Mouse (Mus musculus): Measurements from ENCODE around the gene Cttnbp2nl. TPM values are rescaled to one million over a fixed set of nuclear protein-coding genes. Genes with fewer than 3 reads are reported as not detected.

Cttnbp2nl gene
- 51.0 and 55.7 TPM in 2 replicates for polyA plus RNA-seq (2014; fragmentation: Nextera tagmentation; extraction: Ambion mirVana)

- peak within 1 kb of the TSS; percentile 77 for H3K9ac ChIP-seq (ENCODE audit: low read length)
- DNase-seq (ENCODE audit: low spot score), result peak; percentile 97
- no peaks in the 10 kb centered on the region for H3K9me3 ChIP-seq (ENCODE audit: control insufficient read depth, low read length)
- H3K27ac ChIP-seq (ENCODE audit: low read depth, low read length), result peak within 1 kb of the TSS; percentile 75
- no peaks in the 10 kb centered on the region for H3K27me3 ChIP-seq (ENCODE audit: control insufficient read depth, insufficient read depth, low read length)
- H3K4me2 ChIP-seq (ENCODE audit: low read depth), result peak within 1 kb of the TSS; percentile 70
- no peaks in the 10 kb centered on the region for H3K36me3 ChIP-seq (ENCODE audit: control insufficient read depth, insufficient read depth, low read length)
- peaks cover 11% of the 10 kb centered on the region for H3K4me1 ChIP-seq (ENCODE audit: control insufficient read depth, insufficient read depth, low read length)
- 3% methylated on average over 31 of the region's 31 CpGs for WGBS
- peak; percentile 100 for ATAC-seq (ENCODE audit: insufficient read depth, low FRiP score, low TSS enrichment)
- H3K4me3 ChIP-seq (ENCODE audit: low read depth, low read length), result peak within 1 kb of the TSS; percentile 79
Measured at GRCm38 (mm10) chr3:105052937-105053697, at the start of gene Cttnbp2nl. Gene Cttnbp2nl (minus strand): TSS chr3:105053146.

GRCm38 (mm10) chr3:105100270-105100589 is 47.3 kb upstream of the Cttnbp2nl start:
- Histone ChIP-seq H3K36me3 (ENCODE audit: control insufficient read depth, insufficient read depth, low read length) (no peaks in the 10 kb centered on the region), H3K4me1 (ENCODE audit: control insufficient read depth, insufficient read depth, low read length) (no peaks in the 10 kb centered on the region), H3K27me3 (ENCODE audit: control insufficient read depth, insufficient read depth, low read length) (no peaks in the 10 kb centered on the region), H3K4me2 (ENCODE audit: low read depth) (no peak overlapping the region), H3K27ac (ENCODE audit: low read depth, low read length) (no peak overlapping the region), H3K9me3 (ENCODE audit: control insufficient read depth, low read length) (no peaks in the 10 kb centered on the region), H3K4me3 (ENCODE audit: low read depth, low read length) (no peak overlapping the region), H3K9ac (ENCODE audit: low read length) (no peak overlapping the region)
- WGBS, result 71% methylated on average over 4 of the region's 4 CpGs
- DNase-seq (ENCODE audit: low spot score), result no peak
- no peak for ATAC-seq (ENCODE audit: insufficient read depth, low FRiP score, low TSS enrichment)

DNA sequence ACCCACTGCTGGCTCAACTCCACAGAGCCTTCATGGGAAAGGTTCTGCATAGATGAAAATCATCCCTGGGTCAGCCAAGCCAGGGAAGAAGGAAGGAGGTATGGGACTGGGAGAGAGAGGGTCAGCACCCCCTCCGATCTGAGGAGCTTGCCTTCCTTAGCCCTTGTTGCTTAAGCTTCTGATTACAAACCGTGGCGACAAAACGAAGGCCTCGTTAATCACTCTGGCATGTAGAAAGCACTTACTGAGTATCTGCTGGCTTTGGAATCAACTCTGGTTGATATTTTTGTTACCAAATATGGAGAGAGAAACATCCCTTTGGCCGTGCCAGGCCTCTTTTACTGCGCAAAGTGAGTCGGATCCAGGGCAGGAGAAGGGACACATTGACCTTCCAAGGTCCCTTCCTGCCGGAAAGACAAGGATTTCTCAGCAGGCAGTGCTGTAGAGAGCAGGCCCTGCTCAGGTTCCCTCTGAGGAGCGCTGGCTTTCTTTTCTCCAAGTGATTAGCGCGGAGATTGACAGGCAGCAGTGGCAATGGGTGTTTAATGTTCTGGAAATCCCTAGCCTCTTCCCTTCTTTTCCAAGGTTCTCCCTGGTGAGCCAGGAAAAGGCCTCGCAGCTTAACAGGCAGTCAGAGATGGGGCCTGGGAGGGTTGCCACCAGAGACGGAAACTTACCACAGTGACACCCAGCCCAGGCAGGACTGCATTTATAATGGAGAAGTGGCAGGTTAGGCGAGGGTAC is 46.8 kb upstream of the Cttnbp2nl start:
- H3K27ac ChIP-seq (ENCODE audit: low read depth, low read length), result no peak overlapping the region
- no peaks in the 10 kb centered on the region for H3K36me3 ChIP-seq (ENCODE audit: control insufficient read depth, insufficient read depth, low read length)
- H3K4me2 ChIP-seq (ENCODE audit: low read depth), result no peak overlapping the region
- no peak overlapping the region for H3K4me3 ChIP-seq (ENCODE audit: low read depth, low read length)
- H3K4me1 ChIP-seq (ENCODE audit: control insufficient read depth, insufficient read depth, low read length), result no peaks in the 10 kb centered on the region
- 36% methylated on average over 15 of the region's 15 CpGs for WGBS
- no peak for ATAC-seq (ENCODE audit: insufficient read depth, low FRiP score, low TSS enrichment)
- no peak overlapping the region for H3K9ac ChIP-seq (ENCODE audit: low read length)
- no peaks in the 10 kb centered on the region for H3K27me3 ChIP-seq (ENCODE audit: control insufficient read depth, insufficient read depth, low read length)
- no peaks in the 10 kb centered on the region for H3K9me3 ChIP-seq (ENCODE audit: control insufficient read depth, low read length)
- DNase-seq (ENCODE audit: low spot score), result no peak

- Histone ChIP-seq H3K27ac (ENCODE audit: low read depth, low read length) (no peak overlapping the region), H3K27me3 (ENCODE audit: control insufficient read depth, insufficient read depth, low read length) (no peaks in the 10 kb centered on the region), H3K4me1 (ENCODE audit: control insufficient read depth, insufficient read depth, low read length) (no peaks in the 10 kb centered on the region), H3K9me3 (ENCODE audit: control insufficient read depth, low read length) (no peaks in the 10 kb centered on the region), H3K4me3 (ENCODE audit: low read depth, low read length) (no peak overlapping the region), H3K4me2 (ENCODE audit: low read depth) (no peak overlapping the region), H3K9ac (ENCODE audit: low read length) (no peak overlapping the region), H3K36me3 (ENCODE audit: control insufficient read depth, insufficient read depth, low read length) (no peaks in the 10 kb centered on the region)
- ATAC-seq (ENCODE audit: insufficient read depth, low FRiP score, low TSS enrichment) (no peak), DNase-seq (ENCODE audit: low spot score) (no peak)
- 78% methylated on average over 4 of the region's 4 CpGs for WGBS
Measured at GRCm38 (mm10) chr3:105097581-105097980, 44.6 kb upstream of the Cttnbp2nl start.

DNA sequence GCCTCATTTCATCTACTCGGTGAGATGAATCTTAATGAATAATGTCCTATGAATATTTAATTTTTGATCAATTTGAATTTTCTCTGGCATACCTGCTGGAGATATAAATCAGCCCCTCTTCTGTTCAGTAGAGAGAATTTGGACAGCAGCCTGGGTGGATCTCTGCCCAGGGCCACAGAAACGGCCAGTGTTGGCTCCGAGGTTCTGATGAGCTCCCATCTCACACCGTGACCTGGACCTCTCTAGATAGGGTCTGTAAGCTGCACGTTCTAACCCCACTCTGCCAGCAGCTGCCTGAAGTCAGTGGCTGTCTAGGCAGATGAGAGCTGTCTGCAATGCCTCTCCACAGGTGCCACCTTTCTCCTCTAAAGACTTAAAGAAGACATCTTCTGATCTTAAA is 42.1 kb upstream of the Cttnbp2nl start:
- ATAC-seq (ENCODE audit: insufficient read depth, low FRiP score, low TSS enrichment), result no peak
- Histone ChIP-seq H3K4me2 (ENCODE audit: low read depth) (no peak overlapping the region), H3K27ac (ENCODE audit: low read depth, low read length) (no peak overlapping the region), H3K27me3 (ENCODE audit: control insufficient read depth, insufficient read depth, low read length) (no peaks in the 10 kb centered on the region), H3K4me1 (ENCODE audit: control insufficient read depth, insufficient read depth, low read length) (no peaks in the 10 kb centered on the region), H3K36me3 (ENCODE audit: control insufficient read depth, insufficient read depth, low read length) (no peaks in the 10 kb centered on the region), H3K4me3 (ENCODE audit: low read depth, low read length) (no peak overlapping the region), H3K9me3 (ENCODE audit: control insufficient read depth, low read length) (no peaks in the 10 kb centered on the region), H3K9ac (ENCODE audit: low read length) (no peak overlapping the region)
- no peak for DNase-seq (ENCODE audit: low spot score)
- 82% methylated on average over 5 of the region's 5 CpGs for WGBS

DNA sequence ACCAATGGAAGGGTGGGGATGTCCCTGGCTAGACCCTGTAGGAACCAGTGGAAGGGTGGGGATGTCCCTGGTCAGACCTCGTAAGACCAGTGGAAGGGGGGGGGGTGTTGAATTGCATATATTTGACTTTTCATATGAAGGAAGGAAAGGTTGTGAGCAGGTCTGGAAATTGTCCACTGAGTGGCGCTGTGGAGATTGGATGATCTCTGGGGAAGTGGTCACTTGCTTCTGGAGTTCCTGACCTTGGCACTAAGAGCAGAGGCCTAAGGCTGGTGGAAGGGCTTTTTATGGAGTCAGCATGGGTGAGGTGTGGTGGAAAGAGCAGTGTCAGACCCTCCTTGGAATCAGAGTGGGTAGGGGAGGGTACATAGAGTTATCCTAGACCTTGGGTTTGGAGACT is 41.5 kb upstream of the Cttnbp2nl start:
- H3K4me1 ChIP-seq (ENCODE audit: control insufficient read depth, insufficient read depth, low read length), result no peaks in the 10 kb centered on the region

DNA sequence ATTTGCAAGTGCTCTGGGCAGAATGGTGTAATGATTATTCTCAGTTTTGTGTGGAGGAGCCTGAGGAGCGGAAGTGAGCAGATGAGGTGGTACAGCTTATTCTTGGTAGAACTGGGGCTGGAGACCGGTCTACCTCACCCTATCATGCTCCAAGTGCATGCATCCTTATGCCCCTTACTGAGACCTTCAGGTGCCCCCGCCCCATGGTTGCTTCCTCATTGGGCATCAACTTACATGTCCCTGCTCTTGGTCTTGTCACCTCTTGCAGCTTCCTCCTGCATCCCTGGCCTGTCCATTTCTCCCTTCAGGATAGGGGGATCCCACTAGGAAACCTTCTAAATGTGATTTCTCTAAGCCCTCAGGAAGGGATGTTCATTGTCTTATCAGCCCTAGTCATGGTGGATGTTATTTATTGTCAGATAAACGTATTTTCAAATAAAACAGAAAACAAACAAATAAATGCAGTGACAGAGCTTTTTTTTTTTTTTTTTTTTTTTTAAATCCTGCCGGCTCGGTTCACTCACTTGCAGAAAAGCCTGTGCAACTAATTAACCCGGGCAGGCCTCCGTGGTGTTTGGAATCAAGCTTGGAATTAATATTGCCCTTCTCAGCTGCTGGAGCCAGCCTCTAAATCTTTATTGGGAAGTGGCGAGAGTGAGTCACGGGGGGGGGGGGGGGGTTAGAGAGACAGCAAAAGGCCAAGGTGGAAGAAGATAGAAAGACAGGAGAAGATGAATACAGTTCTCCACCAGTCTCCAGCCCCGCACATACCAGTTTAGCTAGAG is 40.0 kb upstream of the Cttnbp2nl start:
- H3K27ac ChIP-seq (ENCODE audit: low read depth, low read length), result no peak overlapping the region
- no peak overlapping the region for H3K9ac ChIP-seq (ENCODE audit: low read length)
- no peaks in the 10 kb centered on the region for H3K4me1 ChIP-seq (ENCODE audit: control insufficient read depth, insufficient read depth, low read length)
- no peak for DNase-seq (ENCODE audit: low spot score)
- H3K4me3 ChIP-seq (ENCODE audit: low read depth, low read length), result no peak overlapping the region
- H3K27me3 ChIP-seq (ENCODE audit: control insufficient read depth, insufficient read depth, low read length), result no peaks in the 10 kb centered on the region
- no peak for ATAC-seq (ENCODE audit: insufficient read depth, low FRiP score, low TSS enrichment)
- H3K4me2 ChIP-seq (ENCODE audit: low read depth), result no peak overlapping the region
- H3K9me3 ChIP-seq (ENCODE audit: control insufficient read depth, low read length), result no peaks in the 10 kb centered on the region
- no peaks in the 10 kb centered on the region for H3K36me3 ChIP-seq (ENCODE audit: control insufficient read depth, insufficient read depth, low read length)
- 76% methylated on average over 11 of the region's 11 CpGs for WGBS

More for the DNA sequence above, 41.5 kb upstream of the Cttnbp2nl start:
- H3K9ac ChIP-seq (ENCODE audit: low read length), result no peak overlapping the region
- H3K36me3 ChIP-seq (ENCODE audit: control insufficient read depth, insufficient read depth, low read length), result no peaks in the 10 kb centered on the region
- DNase-seq (ENCODE audit: low spot score) (no peak), ATAC-seq (ENCODE audit: insufficient read depth, low FRiP score, low TSS enrichment) (no peak)
- no peaks in the 10 kb centered on the region for H3K27me3 ChIP-seq (ENCODE audit: control insufficient read depth, insufficient read depth, low read length)
- no peak overlapping the region for H3K4me2 ChIP-seq (ENCODE audit: low read depth)
- 53% methylated on average over 2 of the region's 2 CpGs for WGBS
- H3K27ac ChIP-seq (ENCODE audit: low read depth, low read length), result no peak overlapping the region
- no peaks in the 10 kb centered on the region for H3K9me3 ChIP-seq (ENCODE audit: control insufficient read depth, low read length)
- no peak overlapping the region for H3K4me3 ChIP-seq (ENCODE audit: low read depth, low read length)

DNA sequence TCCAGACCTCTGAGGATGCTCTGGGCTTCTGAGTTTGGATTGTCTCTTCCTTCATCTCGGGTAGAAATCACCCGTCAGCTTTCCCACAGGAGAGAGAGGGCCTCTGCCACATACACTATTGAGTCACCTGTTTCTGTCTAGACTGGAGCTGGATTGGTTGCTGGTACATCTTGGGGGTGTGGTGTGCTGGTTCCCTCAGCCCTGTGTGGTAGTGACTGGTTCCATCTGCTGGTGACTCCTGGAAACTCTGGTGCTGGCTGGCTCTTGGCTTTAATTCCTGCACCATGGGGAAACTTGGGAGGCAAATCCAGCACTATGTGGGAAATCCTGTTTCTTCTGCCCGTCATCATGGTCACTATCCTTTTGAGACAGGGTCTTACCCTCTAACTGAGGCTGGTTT is 38.0 kb upstream of the Cttnbp2nl start:
- ATAC-seq (ENCODE audit: insufficient read depth, low FRiP score, low TSS enrichment) (no peak), DNase-seq (ENCODE audit: low spot score) (no peak)
- H3K9ac ChIP-seq (ENCODE audit: low read length), result no peak overlapping the region
- 26% methylated on average over 3 of the region's 3 CpGs for WGBS
- H3K4me2 ChIP-seq (ENCODE audit: low read depth), result no peak overlapping the region
- no peaks in the 10 kb centered on the region for H3K9me3 ChIP-seq (ENCODE audit: control insufficient read depth, low read length)
- no peak overlapping the region for H3K4me3 ChIP-seq (ENCODE audit: low read depth, low read length)
- no peaks in the 10 kb centered on the region for H3K27me3 ChIP-seq (ENCODE audit: control insufficient read depth, insufficient read depth, low read length)
- H3K27ac ChIP-seq (ENCODE audit: low read depth, low read length), result no peak overlapping the region
- H3K4me1 ChIP-seq (ENCODE audit: control insufficient read depth, insufficient read depth, low read length), result no peaks in the 10 kb centered on the region
- H3K36me3 ChIP-seq (ENCODE audit: control insufficient read depth, insufficient read depth, low read length), result no peaks in the 10 kb centered on the region

Measured in neural tube, embryonic 11.5 days (tissue).